Mouse (Mus musculus): ENCODE results near the gene Mfrp. TPM values are rescaled to one million over a fixed set of nuclear protein-coding genes. Genes with fewer than 3 reads are reported as not detected.

Mfrp gene
- not detected in 2 replicates for total RNA-seq (2014; fragmentation: Nextera tagmentation)
- total RNA-seq (2017) = 0.15 TPM in 1 of 2 replicates, not detected in the other

DNA sequence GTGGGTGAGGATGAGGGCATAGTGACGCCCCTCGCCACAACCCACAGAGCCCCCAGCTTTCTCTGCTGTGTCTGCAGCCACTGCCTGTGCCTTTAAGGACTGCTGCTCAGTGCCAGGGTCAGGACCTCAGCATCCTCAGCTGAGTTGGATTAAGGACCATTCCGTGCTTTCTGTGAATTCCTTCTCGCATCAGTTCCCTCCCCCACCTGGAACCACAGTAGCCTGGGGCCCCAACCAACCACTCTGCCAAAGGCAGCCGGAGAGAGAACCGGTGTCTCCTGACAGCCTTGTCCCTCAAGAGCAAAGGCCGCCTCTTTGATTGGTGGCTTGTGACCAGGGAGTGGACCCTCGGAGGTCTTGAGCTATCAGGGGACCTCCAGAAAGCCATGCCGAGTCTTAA lies at the start of gene Mfrp:
Gene Mfrp, plus strand, starts transcription at position 240 of the 400 bp plus-strand sequence.
- ATAC-seq (replicated peaks; ENCODE audit: poor library complexity, severe bottlenecking) = no peak

DNA sequence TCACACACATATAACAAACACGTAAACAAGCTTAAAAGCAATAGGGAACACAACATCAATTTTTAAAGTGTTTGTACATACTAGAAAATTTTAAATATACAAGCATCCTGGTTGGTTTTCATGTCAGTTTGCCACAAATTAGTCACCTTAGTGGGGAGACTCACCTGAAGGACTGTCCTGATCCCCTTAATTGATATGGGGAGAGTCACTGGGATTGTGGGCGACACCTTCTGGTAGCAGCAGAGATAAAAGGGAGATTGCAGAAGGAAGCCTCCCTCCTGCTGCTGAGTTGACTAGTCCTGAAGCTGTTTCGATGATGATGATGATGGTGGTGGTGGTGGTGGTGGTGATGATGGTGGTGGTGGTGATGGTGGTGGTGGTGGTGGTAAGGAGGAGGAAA lies 48.7 kb upstream of the Mfrp start:
- no peak for ATAC-seq (replicated peaks; ENCODE audit: poor library complexity, severe bottlenecking)

DNA sequence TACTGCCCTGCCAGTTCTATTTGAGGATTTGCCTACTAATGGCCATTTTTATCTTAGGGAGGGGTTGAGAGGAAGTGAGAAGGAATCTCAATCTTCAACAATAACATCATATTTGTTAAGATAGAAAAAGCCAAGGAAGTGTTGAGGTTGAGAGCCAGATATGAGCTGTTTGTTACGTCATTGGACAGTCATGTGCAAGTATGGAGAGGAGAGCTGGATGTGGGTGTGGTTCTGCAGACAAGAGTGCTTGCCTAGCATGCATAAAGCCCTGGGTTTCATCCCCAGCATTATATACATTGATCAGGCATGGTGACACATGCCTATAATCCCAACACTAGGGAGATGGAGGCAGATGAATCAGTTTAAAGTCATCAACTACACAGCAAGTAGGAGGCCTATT lies 47.6 kb upstream of the Mfrp start:
- ATAC-seq (replicated peaks; ENCODE audit: poor library complexity, severe bottlenecking) = 0 out of 2 replicates have a peak, but pooled peaks have one; percentile 22

DNA sequence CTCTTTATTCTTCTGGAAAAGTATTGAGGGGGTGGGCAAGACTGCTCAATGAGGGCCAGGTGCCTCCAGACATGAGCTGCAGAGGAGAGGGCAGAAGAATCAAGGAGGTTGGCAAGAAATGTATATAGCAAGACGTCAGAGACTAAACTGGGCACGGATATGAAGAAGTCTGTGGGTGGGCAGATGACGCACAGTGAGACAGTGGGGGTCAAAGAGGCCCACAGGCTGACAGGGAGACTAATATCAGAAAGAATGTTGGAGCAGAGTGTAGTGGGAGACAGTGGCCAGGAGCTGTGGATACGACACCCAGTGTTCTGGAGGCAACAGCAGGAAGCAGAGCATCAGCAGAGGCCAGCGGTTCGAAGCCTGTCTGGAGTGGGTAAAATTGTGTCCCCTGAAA lies 42.9 kb upstream of the Mfrp start:
- no peak for ATAC-seq (replicated peaks; ENCODE audit: poor library complexity, severe bottlenecking)

DNA sequence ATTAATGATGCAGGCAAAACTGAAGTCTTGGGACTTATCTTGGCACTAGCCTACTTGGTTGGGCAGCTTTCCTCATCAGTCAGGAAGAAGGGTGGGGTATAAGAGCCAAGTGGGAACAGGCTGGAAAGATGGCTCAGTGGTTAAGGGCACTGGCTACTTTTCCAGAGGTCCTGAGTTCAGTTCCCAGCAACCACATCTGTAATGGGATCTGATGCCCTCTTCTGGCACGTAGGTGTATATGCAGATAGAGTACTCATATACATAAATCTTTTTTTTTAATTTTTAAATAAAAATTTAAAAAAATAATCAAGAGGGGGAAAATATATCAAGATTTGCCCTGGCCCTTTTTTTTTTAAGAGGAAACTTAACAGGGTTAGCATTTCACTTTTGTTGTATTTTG lies 36.4 kb upstream of the Mfrp start:
- no peak for ATAC-seq (replicated peaks; ENCODE audit: poor library complexity, severe bottlenecking)

DNA sequence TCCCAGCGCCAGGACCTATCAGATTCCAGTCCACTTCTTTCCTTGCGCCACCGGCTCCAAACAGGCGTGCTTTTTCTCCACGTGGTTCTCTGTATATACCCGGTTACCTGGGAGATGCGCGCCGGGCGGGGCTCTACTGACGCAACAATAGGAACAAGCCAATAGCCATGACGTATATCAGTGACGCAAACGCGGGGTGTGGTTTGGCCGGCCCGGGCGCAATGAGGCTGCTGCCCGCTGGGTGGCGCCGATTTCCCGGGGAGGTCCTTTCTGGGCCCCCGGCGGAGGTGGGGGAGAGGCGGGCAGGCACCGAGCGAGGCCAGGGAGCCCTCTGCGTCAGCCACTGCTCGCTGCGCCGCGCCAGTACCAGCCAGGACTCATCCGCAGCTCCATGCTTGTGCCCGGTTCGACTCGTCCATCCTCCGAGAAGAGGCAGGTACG lies 34.7 kb upstream of the Mfrp start, which contains the start of gene Usp2:
Gene Usp2, plus strand, starts transcription at position 237 of the 441 bp plus-strand sequence.
- ATAC-seq (replicated peaks; ENCODE audit: poor library complexity, severe bottlenecking) = peak; percentile 97

DNA sequence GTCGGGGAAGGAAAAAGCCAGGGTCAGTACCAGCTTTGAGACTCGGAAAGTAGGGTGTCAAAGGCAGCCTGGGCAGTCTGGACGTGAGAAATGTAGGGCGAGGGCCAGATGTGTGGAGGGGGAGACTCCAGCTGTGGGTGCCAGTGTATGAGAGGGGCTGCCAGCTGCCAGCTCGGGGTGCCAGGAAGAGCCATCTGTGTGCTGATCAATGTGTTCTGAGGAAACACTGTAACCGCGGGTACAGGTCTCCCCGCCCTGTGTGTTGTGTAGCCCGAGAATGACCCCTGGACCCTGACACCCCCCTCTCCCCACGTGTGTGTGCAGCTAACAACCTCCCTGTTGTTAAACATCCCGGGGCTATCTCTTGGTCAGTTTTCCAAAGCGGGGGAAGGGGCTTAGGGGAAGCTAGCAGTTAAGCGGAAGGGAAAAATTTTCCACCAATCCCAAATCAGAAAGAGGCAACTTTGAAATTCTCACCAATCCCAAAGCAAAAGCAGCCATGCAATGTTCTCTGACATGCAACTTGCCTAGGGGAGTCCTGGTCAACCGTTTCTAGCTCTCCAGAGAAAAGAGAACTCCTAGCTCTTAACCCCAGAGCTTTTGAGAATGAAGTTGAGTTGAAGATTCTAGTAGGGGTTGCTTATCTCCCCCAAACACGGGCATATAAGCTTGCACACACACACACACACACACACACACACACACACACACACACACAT lies 34.1 kb upstream of the Mfrp start:
- ATAC-seq (replicated peaks; ENCODE audit: poor library complexity, severe bottlenecking) = peak; percentile 53

DNA sequence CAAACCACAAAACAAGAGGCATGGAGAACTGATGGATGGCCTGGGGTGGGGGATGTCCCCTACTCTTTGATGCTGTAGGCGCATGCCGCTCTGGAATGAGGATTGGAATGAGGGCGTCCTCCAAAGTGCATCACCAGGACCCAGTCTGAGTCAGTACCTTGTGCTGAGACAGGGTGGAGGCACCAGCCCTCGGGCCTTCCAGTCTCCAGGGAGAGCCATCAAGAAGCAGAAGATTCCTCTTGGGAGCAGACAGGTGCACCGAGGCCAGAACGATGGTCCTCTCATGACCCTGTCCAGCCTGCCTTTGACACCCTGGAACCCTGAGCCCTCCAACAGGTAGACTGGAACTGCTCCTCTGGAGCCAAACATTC lies 33.6 kb upstream of the Mfrp start:
- ATAC-seq (replicated peaks; ENCODE audit: poor library complexity, severe bottlenecking) = no peak

DNA sequence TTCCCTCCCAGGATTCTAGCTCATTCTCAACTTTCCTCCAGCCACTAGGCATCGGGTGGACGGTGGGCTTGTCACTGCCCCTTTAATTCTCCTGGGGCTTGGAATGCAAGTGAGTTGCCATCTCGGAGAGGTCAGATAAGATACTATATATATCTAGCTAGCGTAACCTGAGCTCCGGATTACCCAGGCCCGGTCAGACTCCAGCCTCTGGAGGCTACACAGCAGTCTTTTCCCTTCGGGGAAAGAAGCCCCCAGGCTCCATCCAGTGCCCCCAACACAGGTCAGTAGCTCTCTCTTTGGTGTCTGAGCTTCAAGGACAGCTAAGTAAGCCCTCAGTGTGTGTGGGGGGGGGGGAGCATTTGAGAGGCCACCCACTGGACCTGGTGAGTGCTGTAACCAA lies 32.3 kb upstream of the Mfrp start:
- ATAC-seq (replicated peaks; ENCODE audit: poor library complexity, severe bottlenecking) = no peak

DNA sequence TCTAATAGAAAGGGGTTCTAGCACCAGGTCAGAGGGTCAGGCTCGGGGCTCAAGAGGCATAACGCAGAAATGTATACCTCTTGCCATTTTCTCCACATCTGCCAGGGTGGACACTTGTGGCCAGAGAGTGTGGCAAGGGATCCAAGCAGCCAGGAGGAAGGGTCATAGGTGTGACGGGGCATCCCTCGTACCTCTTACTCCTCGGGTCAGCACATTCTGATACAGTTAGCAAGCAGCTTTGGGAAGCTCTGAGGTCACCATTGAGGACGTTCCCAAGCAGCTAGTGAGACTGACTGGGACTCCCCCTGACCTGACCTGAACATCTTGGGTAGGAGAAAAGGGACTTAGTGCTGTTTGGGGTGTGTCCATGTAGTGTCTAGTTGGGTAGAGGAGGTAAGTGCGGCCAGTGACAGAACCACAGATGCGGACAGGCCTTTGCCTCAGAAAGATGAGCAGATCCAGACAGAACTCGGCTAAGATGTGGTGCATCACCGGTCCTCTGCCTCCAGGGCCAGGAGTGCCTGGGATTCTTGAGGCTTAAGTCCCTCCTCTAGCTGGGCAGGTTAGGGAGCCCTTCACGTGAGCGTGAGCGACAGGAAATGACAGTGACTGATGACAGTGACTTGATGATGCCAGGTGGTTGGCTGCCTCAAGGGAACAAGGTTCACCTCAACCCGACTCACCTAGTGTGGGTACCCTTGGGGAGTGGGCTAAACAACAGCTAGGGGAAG lies 31.3 kb upstream of the Mfrp start:
- no peak for ATAC-seq (replicated peaks; ENCODE audit: poor library complexity, severe bottlenecking)

DNA sequence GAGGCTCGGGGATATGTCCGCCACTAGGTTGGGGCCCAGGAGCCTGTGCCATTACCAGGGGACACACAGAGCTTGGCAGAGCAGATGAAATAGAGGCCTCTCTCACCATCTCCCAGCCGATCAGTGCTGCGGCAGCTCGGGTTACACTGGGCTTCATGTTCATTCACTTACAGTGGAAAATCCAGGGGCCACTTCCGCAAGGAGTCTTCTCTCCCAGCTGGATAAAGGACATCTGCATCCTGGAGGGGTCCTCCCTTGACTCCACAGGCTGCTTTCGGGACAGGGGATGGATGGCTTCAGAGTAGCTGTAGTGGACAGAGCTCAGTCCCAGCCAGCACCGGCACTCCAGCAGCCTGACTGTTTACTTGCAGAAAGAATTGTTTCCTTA lies 30.7 kb upstream of the Mfrp start:
- no peak for ATAC-seq (replicated peaks; ENCODE audit: poor library complexity, severe bottlenecking)

DNA sequence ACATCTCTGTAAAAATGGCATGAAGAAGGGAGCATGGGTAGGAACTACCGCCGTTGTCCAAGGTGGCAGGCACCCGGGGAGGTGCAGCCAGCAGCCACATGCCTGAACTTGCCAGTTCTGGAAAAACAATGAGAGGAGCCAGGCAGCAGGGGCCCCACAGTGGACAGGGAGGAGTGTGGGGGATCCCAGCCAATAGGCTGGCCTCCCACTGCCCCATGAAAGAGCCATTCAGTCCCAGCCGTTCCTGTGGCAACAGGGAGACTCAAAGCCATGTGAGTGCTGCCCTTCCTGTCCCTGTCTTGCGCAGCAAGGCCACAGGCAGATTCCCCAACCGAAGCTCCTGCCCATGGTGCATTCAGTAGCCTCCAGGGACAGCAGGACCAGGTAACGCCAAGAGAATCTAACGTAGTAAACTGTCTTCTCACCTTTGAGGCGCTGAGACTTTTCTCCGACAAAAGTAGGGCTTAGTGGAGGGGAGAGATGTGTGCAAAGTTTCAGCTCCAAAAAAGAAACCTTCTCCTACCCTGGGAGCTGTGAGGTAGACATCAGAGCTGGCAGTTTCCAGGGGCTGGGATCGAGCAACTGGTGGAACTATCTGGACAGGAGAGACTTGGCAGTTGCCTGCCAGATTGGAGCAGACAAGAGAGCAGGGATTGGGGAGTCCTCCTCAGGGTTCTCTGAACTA lies 29.5 kb upstream of the Mfrp start:
- ATAC-seq (replicated peaks; ENCODE audit: poor library complexity, severe bottlenecking) = 0 out of 2 replicates have a peak, but pooled peaks have one; percentile 18

DNA sequence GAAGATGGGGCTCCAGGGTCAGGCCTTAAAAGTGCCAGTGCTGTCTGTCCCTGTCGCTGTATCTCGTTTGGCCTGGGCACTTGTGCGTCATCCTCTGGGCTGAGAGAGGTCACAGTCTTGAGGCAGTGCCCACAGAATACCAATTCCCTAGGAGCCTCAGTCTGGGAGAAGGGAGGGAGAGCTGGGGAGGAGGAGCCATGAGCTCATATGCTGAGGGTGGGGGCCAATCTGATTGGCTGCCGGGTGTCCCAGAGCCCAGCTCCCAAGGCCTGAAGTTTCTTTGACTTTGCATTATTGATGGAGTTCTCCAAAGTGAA lies 29.0 kb upstream of the Mfrp start:
- no peak for ATAC-seq (replicated peaks; ENCODE audit: poor library complexity, severe bottlenecking)

DNA sequence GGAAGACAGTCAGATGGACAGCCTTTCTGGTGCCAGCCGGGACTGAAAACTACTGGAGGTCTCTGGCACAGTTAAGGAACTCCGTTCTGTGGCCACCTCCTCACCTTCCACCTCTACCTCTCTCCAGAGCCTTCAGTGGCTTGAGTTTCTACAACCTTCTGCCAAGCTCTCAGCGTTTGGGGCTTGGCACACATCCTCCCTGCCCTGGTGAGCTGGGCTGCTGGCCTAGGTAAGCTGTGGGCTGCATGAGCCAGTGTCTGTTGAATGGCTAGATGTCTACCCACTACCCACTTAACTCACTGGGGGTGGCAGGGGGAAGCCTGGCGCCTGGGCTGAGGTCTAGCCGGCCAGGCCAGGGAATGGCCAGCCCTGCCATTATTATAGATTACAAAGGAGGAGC lies 28.4 kb upstream of the Mfrp start:
- ATAC-seq (replicated peaks; ENCODE audit: poor library complexity, severe bottlenecking) = no peak

DNA sequence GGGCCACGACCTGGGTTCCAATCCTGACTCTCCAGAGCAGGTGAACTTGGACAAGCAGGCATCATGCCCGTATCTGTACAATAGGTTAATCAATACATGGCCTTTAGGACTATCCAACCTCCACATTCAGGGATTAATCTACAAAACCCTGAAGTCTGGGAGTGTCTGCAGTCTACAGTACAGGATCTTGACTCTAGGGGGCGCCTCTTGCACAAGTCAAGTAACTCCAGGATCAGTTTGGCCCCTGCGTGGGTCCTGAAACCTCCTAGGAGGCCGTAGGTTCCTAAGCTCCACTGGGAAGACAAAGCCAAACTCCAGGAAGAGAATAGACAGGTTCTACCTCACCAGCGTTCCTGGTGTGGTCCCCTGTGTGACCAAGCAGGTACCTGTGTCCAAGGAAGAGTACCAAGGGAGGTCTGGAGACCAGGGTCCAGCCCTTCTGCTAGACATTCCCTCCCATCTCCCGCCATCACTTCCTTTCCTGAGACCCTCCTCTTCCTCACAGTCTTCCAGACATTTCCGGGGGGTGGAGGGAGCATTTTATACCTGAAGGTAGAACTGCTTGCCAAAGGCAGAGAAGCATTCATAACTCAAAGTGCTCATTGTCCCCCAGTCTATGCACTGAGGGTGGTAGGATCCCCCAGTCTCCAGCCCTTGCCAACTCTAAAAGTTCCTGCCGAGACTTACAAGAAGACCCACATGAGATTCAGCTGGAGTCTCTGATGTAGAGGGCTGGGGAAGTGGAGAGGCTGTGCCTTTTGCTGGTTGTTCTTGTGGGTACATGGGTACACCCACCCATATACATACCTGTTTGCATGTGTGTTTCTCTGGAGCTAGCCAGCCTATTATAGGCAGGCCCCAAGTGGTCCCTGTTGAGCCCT lies 26.9 kb upstream of the Mfrp start:
- peak; percentile 42 for ATAC-seq (replicated peaks; ENCODE audit: poor library complexity, severe bottlenecking)

DNA sequence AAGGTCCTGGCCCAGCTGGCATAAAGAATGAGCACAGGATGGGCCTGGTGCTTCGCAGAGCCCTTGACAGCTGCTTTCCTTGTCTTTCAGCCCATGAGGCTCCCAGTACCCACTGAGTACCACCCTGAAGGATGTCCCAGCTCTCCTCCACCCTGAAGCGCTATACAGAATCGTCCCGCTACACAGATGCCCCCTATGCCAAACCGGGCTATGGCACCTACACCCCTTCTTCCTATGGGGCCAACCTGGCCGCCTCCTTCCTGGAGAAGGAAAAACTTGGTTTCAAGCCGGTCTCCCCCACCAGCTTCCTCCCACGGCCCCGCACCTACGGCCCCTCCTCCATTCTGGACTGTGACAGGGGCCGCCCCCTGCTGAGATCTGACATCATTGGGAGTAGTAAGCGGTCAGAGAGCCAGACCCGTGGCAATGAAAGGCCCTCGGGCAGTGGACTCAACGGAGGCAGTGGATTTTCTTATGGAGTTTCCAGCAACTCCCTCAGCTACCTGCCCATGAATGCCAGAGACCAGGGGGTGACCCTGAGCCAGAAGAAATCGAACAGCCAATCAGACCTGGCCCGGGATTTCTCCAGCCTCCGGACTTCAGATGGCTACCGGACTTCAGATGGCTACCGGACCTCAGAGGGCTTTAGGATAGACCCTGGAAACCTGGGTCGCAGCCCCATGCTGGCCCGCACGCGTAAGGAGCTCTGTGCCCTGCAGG lies 26.1 kb upstream of the Mfrp start:
- ATAC-seq (replicated peaks; ENCODE audit: poor library complexity, severe bottlenecking) = no peak

DNA sequence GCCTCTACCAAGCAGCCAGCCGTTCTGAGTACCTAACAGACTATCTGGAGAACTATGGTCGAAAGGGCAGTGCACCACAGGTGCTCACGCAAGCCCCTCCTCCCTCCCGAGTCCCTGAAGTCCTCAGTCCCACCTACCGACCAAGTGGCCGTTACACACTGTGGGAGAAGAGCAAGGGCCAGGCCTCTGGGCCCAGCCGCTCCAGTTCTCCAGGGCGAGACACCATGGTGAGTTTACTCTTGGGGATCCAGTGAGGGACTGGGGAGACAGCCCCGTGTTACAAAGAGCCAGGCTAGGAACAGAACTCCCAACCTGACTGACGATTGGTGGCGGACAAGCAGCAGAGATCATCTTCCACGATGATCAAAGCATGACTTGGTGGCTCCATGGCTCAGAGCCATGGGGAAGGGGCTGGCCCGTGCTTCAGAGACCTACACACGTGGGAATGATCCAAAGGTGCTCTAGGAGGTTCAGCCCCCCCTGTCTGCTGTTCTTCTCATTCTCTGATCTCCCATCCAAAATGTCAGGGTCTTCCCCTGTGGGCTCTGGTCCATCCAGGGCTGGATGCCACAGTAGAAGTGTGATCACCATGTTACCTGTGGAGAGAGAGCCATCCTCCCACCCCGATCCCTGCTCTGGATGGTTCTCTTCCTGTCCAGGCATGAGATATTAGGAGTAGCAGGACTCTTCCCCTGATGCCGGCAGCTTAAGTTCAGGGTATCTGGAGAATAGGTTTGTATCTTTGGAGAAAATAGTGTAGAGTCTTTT lies 25.3 kb upstream of the Mfrp start:
- no peak for ATAC-seq (replicated peaks; ENCODE audit: poor library complexity, severe bottlenecking)

DNA sequence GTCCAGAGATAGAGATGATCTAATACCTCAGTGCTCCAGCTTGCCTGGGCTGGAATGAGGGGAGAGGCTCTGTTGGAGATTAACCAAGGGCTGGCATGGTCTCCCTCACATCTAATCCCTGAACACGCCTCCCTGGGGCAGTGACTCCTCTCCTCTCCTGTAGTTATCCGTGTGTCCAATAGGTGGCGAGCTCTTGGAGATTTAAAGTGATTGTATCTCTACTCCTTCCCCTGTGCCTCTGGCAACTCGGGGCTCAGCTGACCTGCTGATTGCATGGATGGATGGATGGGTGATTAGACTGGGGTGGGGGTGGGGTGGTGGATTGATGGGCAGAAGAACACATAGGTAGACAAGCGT lies 24.8 kb upstream of the Mfrp start:
- peak; percentile 58 for ATAC-seq (replicated peaks; ENCODE audit: poor library complexity, severe bottlenecking)

DNA sequence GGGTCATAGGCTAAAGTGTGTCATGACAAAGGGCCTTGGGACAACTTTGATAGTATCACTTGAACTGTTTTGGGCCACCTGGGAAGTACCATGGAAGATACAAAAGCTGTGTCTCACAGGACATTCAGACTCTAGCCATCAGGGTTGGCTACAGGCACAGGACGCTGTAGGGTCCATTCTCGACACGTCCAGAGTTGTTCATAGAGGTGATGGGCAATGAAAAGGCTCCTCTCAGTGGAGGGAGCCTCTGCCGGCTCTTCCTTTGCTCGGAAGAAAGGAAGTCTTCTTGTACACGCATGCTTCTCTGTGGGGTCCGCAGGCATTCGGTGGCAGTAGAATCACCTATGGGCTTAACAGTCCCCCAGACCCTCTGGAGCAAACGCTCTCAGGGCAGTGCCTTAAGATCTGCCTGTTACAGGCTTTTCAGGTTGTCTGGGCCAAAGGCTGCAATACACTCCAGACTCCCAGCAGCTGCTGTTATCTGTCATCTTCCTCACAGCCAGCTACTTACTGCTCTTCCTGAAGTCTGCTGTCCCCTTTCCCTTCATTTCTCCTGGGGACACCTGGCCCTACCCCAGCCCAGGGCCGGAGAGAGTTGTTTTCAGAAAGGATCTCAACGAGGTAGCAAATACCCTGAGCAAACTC lies 24.1 kb upstream of the Mfrp start:
- no peak for ATAC-seq (replicated peaks; ENCODE audit: poor library complexity, severe bottlenecking)
